Mouse (Mus musculus) liver, embryonic 14.5 days (tissue): ENCODE results near the gene Gm20521. TPM values are rescaled to one million over a fixed set of nuclear protein-coding genes. Genes with fewer than 3 reads are reported as not detected.

Experiments used
- ATAC-seq: fragments of 200-750 bp; cut with Nextera tagmentation; 2 replicates; pipeline ENCODE4 v1.8.0; 2017; ENCODE audit warnings: moderate number of reproducible peaks, mild to moderate bottlenecking, moderate library complexity; ENCODE audit not compliant: insufficient read depth
- DNase-seq, 3 experiments: peaks; one replicate each; pipeline ENCODE4 v3.0.0-alpha.2; 2012 to 2013; ENCODE audit warnings: low read depth in 3 of 3, low spot score in 3 of 3
- H3K27ac ChIP-seq: fragments of 300-500 bp; sonication (generic); 2 replicates; pipeline ENCODE4 v1.5.1; 2014; ENCODE audit warnings: moderate library complexity, mild to moderate bottlenecking, control low read depth, inconsistent platforms
- H3K27me3 ChIP-seq: fragments of 300-500 bp; sonication (generic); 2 replicates; pipeline ENCODE4 v1.6.1; 2014; ENCODE audit warnings: mild to moderate bottlenecking, low read length, moderate library complexity; ENCODE audit not compliant: control insufficient read depth, insufficient read depth
- H3K36me3 ChIP-seq: fragments of 300-500 bp; sonication (generic); replicated peaks from 2 replicates; pipeline ENCODE4 v1.6.1; 2014; ENCODE audit warnings: low read depth; ENCODE audit not compliant: control insufficient read depth, insufficient read depth
- H3K4me1 ChIP-seq, 2 experiments: fragments of 200-500 bp in 1 of 2; fragments of 300-500 bp in 1 of 2; sonication (generic) in 1 of 2; replicated peaks; 2 replicates each; pipeline ENCODE4 v1.6.1; 2012 to 2014; ENCODE audit warnings: antibody characterized with exemption in 1 of 2, inconsistent platforms in 1 of 2, low read length in 1 of 2; ENCODE audit not compliant: control insufficient read depth in 2 of 2, insufficient read depth in 2 of 2
- H3K4me2 ChIP-seq: fragments of 300-500 bp; sonication (generic); 2 replicates; pipeline ENCODE4 v1.6.1; 2014; ENCODE audit warnings: low read depth, mild to moderate bottlenecking, control low read depth, moderate library complexity
- H3K4me3 ChIP-seq, 2 experiments: fragments of 200-500 bp in 1 of 2; fragments of 300-500 bp in 1 of 2; sonication (generic) in 1 of 2; 2 replicates each; pipeline ENCODE4 v1.5.1; 2012 to 2014; ENCODE audit warnings: low read depth in 2 of 2, low read length in 2 of 2, mild to moderate bottlenecking in 2 of 2, control low read depth in 1 of 2, inconsistent platforms in 1 of 2, moderate library complexity in 1 of 2; ENCODE audit not compliant: insufficient read depth in 1 of 2
- H3K9ac ChIP-seq: fragments of 300-500 bp; sonication (generic); replicated peaks from 2 replicates; pipeline ENCODE4 v1.6.1; 2014; ENCODE audit warnings: mild to moderate bottlenecking, control low read depth, moderate library complexity
- H3K9me3 ChIP-seq: fragments of 300-500 bp; sonication (generic); 2 replicates; pipeline ENCODE4 v1.6.1; 2016; ENCODE audit warnings: low read length, mixed read lengths; ENCODE audit not compliant: control insufficient read depth
- CTCF ChIP-seq: IDR thresholded peaks from 2 replicates; pipeline ENCODE4 v1.5.1; 2016; ENCODE audit warnings: antibody characterized with exemption, low read depth, control low read depth
- EP300 ChIP-seq: IDR thresholded peaks from 2 replicates; pipeline ENCODE4 v1.6.1; 2016; ENCODE audit warnings: antibody characterized with exemption, low read depth
- WGBS: fragments of 180-500 bp; shearing (Covaris S2); extraction: QIAGEN DNeasy Blood & Tissue Kit; methylation state at CpG from one replicate; pipeline ENCODE4 v1.1.7; 2014; ENCODE audit not compliant: insufficient replicate concordance; 5-methylcytosine and 5-hydroxymethylcytosine counted together
- polyA plus RNA-seq, 2 experiments: library from polyadenylated mRNA; depleted of rRNA in 1 of 2; stranded (reverse) in 1 of 2; unstranded in 1 of 2; fragments of >200 nt; fragmentation: Nextera tagmentation in 1 of 2; extraction: Ambion mirVana in 1 of 2; gene quantifications; 2 replicates each; pipeline versions ENCODE4 v1.2.1 to v1.2.3; 2012 to 2014

The Gm20521 gene
- polyA plus RNA-seq, 2 experiments, result 0.06 TPM; not detected in 1

- H3K4me1 ChIP-seq, result no peaks in the 10 kb centered on the region
- no peak for ATAC-seq
- no peaks in the 10 kb centered on the region for H3K9me3 ChIP-seq
- H3K27me3 ChIP-seq, result no peaks in the 10 kb centered on the region
- no peaks in the 10 kb centered on the region for H3K36me3 ChIP-seq
- no peak overlapping the region for H3K27ac ChIP-seq
- 15% methylated on average over 2 of the region's 2 CpGs for WGBS
- H3K4me3 ChIP-seq, result no peak overlapping the region
- no peak overlapping the region for H3K4me2 ChIP-seq
- DNase-seq, result no peak
- TF ChIP-seq CTCF (peak; percentile 83), EP300 (no peak)
- H3K9ac ChIP-seq, result no peak overlapping the region
These were observed 22.7 kb upstream of the Gm20521 start for GRCm38 (mm10) chr14:54860511-54860910.

DNA sequence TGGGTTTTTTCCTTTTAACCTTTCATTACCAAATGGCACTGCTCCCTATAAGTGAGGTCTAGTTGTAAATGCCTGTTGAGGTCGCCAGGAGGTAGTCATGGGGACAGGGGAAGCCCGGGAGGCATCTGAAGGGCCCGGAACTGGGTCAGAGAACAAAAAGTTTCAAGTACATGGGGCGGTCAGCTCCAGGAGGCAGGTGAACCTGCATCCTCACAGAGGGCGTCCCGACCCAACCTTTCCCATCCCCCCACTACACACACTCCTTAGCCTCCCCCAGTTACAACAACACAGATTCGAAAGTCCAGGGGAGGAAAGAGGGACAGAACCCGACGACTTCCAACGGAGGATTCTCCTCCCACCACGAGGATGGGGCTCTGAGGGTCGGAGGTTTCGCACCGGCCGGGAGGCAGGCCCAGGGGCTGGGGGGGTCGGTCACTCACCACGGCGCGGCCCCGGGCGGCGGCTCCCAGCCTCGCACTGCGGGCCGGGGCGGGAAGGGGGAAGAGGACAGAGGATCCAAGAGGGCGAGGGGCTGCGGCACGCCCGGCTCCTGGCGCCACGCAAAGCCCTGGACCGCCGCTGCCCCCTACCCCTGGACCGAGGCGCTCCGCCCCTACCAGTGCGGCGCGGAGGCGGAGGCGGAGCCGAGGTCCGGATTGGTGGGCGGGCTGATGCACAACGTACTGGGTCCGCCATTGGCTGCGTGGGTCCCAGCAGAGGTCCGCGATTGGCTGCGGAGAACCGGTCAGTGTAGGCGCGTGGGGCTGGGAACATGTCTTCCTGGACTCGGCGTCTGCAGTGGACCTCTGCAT lies 19.5 kb upstream of the Gm20521 start:
- Histone ChIP-seq H3K4me3 (peak overlapping the region; percentile 85 to 93), H3K9ac (peak overlapping the region; percentile 81), H3K9me3 (no peaks in the 10 kb centered on the region), H3K4me1 (no peaks in the 10 kb centered on the region), H3K27ac (no peak overlapping the region), H3K27me3 (no peaks in the 10 kb centered on the region), H3K36me3 (no peaks in the 10 kb centered on the region), H3K4me2 (peak overlapping the region; percentile 96)
- TF ChIP-seq CTCF (peak; percentile 18; the same call in 1 of the 2 replicates), EP300 (no peak)
- DNase-seq, result peak; percentile 72 to 76 (median 73)
- 1% methylated on average over 55 of the region's 56 CpGs for WGBS
- peak; percentile 99 for ATAC-seq

- no peak overlapping the region for H3K27ac ChIP-seq
- H3K27me3 ChIP-seq, result no peaks in the 10 kb centered on the region
- H3K4me3 ChIP-seq, result peak overlapping the region; percentile 85 to 93
- no peak for TF ChIP-seq CTCF
- TF ChIP-seq EP300, result no peak
- H3K4me2 ChIP-seq, result peak overlapping the region; percentile 96
- H3K36me3 ChIP-seq, result no peaks in the 10 kb centered on the region
- H3K4me1 ChIP-seq, result no peaks in the 10 kb centered on the region
- H3K9ac ChIP-seq, result peak overlapping the region; percentile 81
- 12% methylated on average over 21 of the region's 21 CpGs for WGBS
- no peaks in the 10 kb centered on the region for H3K9me3 ChIP-seq
- ATAC-seq (peak; percentile 25), DNase-seq (no peak)
These were observed 18.8 kb upstream of the Gm20521 start for GRCm38 (mm10) chr14:54864313-54865036.

DNA sequence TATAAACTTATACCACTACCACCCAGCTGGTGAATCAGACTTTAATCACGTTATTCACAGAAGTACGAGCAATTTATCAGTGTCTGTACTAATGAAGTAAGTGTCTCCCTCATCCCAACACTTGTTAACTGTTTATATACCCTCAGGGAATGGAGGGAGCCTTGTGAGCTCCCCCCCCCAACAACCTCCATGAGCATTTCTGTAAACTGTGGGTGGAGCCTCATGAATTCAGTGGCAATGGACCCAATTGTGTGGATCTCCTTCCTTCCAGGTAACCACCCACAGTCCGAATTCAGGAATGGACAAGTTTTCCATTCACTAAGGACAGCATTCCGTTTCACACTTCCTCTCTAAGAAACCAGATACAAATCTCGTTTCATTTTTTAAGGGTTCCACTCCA lies 17.6 kb upstream of the Gm20521 start:
- DNase-seq (no peak), ATAC-seq (no peak)
- 61% methylated on average over 5 of the region's 5 CpGs for WGBS
- Histone ChIP-seq H3K4me2 (no peak overlapping the region), H3K9ac (no peak overlapping the region), H3K36me3 (no peaks in the 10 kb centered on the region), H3K4me1 (no peaks in the 10 kb centered on the region), H3K27ac (no peak overlapping the region), H3K4me3 (no peak overlapping the region), H3K9me3 (no peaks in the 10 kb centered on the region), H3K27me3 (no peaks in the 10 kb centered on the region)
- TF ChIP-seq CTCF (no peak), EP300 (no peak)

GRCm38 (mm10) chr14:54866268-54866667 lies 17.0 kb upstream of the Gm20521 start:
- ATAC-seq, result no peak

More at GRCm38 (mm10) chr14:54866268-54866667, 17.0 kb upstream of the Gm20521 start:
- Histone ChIP-seq H3K9ac (no peak overlapping the region), H3K4me1 (no peaks in the 10 kb centered on the region), H3K27me3 (no peaks in the 10 kb centered on the region), H3K4me2 (no peak overlapping the region), H3K4me3 (no peak overlapping the region), H3K27ac (no peak overlapping the region), H3K36me3 (no peaks in the 10 kb centered on the region), H3K9me3 (no peaks in the 10 kb centered on the region)
- TF ChIP-seq EP300, result no peak
- TF ChIP-seq CTCF, result no peak
- no peak for DNase-seq
- WGBS, result 25% methylated on average over 3 of the region's 3 CpGs
